Comparison of ENCODE assay signal across 9 mouse cellular contexts in genomic region chr1:174594989-174595388, GRCm38 (mm10).
DNase-seq lines count a peak whose midpoint lies in the region; ATAC-seq and TF ChIP-seq lines count a peak whose summit lies in the region.
"Had no signal": no experiment of that assay in that cellular context is flagged by ENCODE, and none has a peak within 500 bp of the region (broad histone marks: within the 10 kb centered on the region; RNA-seq: fewer than 3 reads in every experiment).

No protein-coding gene starts in this region.

- no peak for ATAC-seq in CD4-positive, CD25-positive, alpha-beta regulatory T cell, adult 4 months
- ATAC-seq in Patski = no peak

- WGBS in lung, adult 2 months = 4% methylated on average over 4 of the region's 4 CpGs

- no peak overlapping the region for H3K4me3 ChIP-seq in lung, adult 2 months (replicated peaks; ENCODE audit: extremely low read depth, low read depth, low read length)
- H3K4me3 ChIP-seq: hindbrain, embryonic 15.5 days had no signal

- POLR2A ChIA-PET in Patski (lab: Charles Lee) = no interaction called here

- peak; percentile 44 for DNase-seq in CD4-positive, CD25-positive, alpha-beta regulatory T cell, adult 2 months (ENCODE audit: low read depth, low spot score)
- no peak for DNase-seq in Patski (ENCODE audit: low read depth, low spot score)
- peak; percentile 70 to 80 for DNase-seq in cerebellum, postnatal 25 days
- DNase-seq in frontal cortex, postnatal 10 days (ENCODE audit: low spot score in 2 of 2) = peak; percentile 14 to 52
- peak; percentile 43 to 68 for DNase-seq in kidney, postnatal 25 days
- peak; percentile 55 for DNase-seq in lung, adult 2 months
- peak; percentile 31 for DNase-seq in retina, postnatal 7 days (ENCODE audit: low read depth, low spot score)

- no peak for TF ChIP-seq POLR2A in lung, adult 2 months (IDR thresholded peaks at IDR 0.05; ENCODE audit: borderline replicate concordance, extremely low read depth, low read depth, low read length)

- in situ Hi-C loops in Patski (cut with MboI; ENCODE audit: low pct_unique_long_range_greater_than_20kb) = loop anchor here (25.0 kb wide), 1 partner anchor 1067 kb away; no protein-coding TSS in a partner anchor

- CTCF ChIA-PET in Patski (lab: Charles Lee) = interaction anchor here (0.7 to 2.5 kb wide), 2 partner anchors 10 to 1075 kb away, joined by 3 to 11 read pairs; no protein-coding TSS in a partner anchor

- peak; percentile 76 for TF ChIP-seq CTCF in Patski (IDR thresholded peaks at IDR 0.05)
- TF ChIP-seq CTCF in lung, adult 2 months (IDR thresholded peaks at IDR 0.05; ENCODE audit: insufficient read depth, low read length) = peak; percentile 64

- H3K27me3 ChIP-seq in Patski = no peaks in the 10 kb centered on the region
- H3K27me3 ChIP-seq: hindbrain, embryonic 15.5 days had no signal

- no peaks in the 10 kb centered on the region for H3K4me1 ChIP-seq in lung, adult 2 months (ENCODE audit: control insufficient read depth, insufficient read depth, low read length)
- H3K4me1 ChIP-seq: hindbrain, embryonic 15.5 days had no signal
